Mouse (Mus musculus) hindbrain, embryonic 12.5 days (tissue): ENCODE data around the gene Slc26a11. TPM values are rescaled to one million over a fixed set of nuclear protein-coding genes. Genes with fewer than 3 reads are reported as not detected.
A peak's percentile ranks its signal among the peaks of the same experiment; 100 is the strongest.

Experiments used
- ATAC-seq: fragments of 200-750 bp; cut with Nextera tagmentation; 2 replicates; pipeline ENCODE4 v1.8.0; 2017; ENCODE audit warnings: moderate TSS enrichment; ENCODE audit not compliant: low FRiP score
- H3K27ac ChIP-seq: fragments of 300-500 bp; sonication (generic); 2 replicates; pipeline ENCODE4 v1.5.1; 2016; ENCODE audit warnings: mild to moderate bottlenecking
- H3K27me3 ChIP-seq: fragments of 300-500 bp; sonication (generic); 2 replicates; pipeline ENCODE4 v1.6.1; 2016; ENCODE audit warnings: mild to moderate bottlenecking
- H3K36me3 ChIP-seq: fragments of 300-500 bp; sonication (generic); 2 replicates; pipeline ENCODE4 v1.6.1; 2016; ENCODE audit warnings: mild to moderate bottlenecking
- H3K4me1 ChIP-seq: fragments of 300-500 bp; sonication (generic); 2 replicates; pipeline ENCODE4 v1.6.1; 2016
- H3K4me2 ChIP-seq: fragments of 300-500 bp; sonication (generic); replicated peaks from 2 replicates; pipeline ENCODE4 v1.6.1; 2016; ENCODE audit warnings: mild to moderate bottlenecking
- H3K4me3 ChIP-seq: fragments of 300-500 bp; sonication (generic); 2 replicates; pipeline ENCODE4 v1.5.1; 2016; ENCODE audit warnings: mild to moderate bottlenecking
- H3K9ac ChIP-seq: fragments of 300-500 bp; sonication (generic); 2 replicates; pipeline ENCODE4 v1.6.1; 2016; ENCODE audit warnings: mild to moderate bottlenecking, moderate library complexity
- H3K9me3 ChIP-seq: fragments of 300-500 bp; sonication (generic); replicated peaks from 2 replicates; pipeline ENCODE4 v1.6.1; 2016; ENCODE audit warnings: mild to moderate bottlenecking
- WGBS: fragments of 180-500 bp; shearing (Covaris S2); methylation state at CpG from one replicate; pipeline ENCODE4 v1.1.7; 2016; 5-methylcytosine and 5-hydroxymethylcytosine counted together
- polyA plus RNA-seq: library from polyadenylated mRNA; unstranded; fragments of >200 nt; fragmentation: Nextera tagmentation; extraction: Ambion mirVana; gene quantifications from 2 replicates; pipeline ENCODE4 v1.2.1, GENCODE M21; 2016

The Slc26a11 gene
- polyA plus RNA-seq, 1 experiment from 2014 or later, result 6.0 TPM

DNA sequence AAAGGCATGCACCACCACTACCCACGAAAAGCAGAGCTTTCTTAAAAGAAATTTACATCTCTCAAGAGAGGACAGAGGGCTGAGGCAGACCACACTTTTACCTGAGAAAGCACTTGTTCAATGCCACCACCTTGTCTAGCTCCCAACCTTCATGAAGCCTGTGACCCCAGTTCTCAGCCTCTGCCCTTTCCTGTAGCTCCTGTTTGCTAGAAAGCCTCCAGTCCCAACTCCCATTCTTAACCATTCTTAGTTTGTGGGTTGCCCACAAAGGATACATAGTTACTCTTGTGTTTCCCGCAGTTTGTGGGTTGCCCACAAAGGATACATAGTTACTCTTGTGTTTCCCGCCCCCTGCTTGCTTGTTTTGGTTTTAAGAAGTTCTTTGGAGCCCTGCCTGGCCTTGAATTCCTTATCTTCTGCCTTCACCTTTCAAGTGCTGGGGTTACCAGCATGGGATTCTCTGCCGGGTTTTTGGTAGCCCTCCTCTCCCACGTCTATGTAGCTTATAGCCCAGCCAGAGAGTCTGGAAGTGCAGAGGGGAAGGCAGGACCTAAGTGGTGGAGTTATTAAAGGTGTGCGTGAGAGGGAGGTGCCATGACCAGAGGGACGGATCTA, 36.1 kb downstream of the Slc26a11 start:
- no peak overlapping the region for H3K9ac ChIP-seq
- peaks cover 22% of the 10 kb centered on the region for H3K4me1 ChIP-seq
- ATAC-seq, result no peak
- H3K27ac ChIP-seq, result no peak overlapping the region
- peaks cover 91% of the 10 kb centered on the region for H3K27me3 ChIP-seq
- H3K9me3 ChIP-seq, result no peaks in the 10 kb centered on the region
- H3K4me2 ChIP-seq, result no peak overlapping the region
- H3K4me3 ChIP-seq, result no peak overlapping the region
- 34% methylated on average over 7 of the region's 7 CpGs for WGBS
- no peaks in the 10 kb centered on the region for H3K36me3 ChIP-seq

DNA sequence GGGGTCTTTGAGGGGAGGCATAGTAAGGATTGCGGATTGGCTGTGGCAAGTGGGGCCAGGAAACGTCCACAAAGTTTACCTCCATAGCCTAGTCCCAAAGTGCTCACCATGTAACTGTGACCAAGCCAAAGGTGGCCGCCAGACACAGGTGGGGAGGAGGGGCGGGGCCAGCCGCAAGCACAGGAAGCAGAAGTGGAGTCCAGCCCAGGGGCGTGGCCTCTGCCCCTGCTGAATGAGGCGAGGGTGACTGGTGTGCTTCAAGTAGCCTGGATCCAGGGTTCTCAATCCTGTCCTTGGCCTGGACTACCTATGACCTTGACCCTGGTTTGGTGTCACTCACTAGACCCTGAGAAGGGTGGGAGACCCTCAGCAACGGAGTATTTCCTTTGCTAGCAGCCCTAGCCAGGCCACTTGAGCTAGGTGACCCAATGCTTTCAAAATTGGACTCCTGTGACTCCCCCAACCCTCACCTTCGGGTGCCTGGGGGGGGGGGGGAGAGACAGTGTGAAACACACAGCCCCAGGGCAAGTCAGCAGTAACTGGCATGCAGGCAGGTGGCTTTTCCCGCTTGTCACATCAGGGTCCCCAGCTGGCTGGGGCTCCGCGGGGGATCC, 36.8 kb downstream of the Slc26a11 start:
- 9% methylated on average over 12 of the region's 12 CpGs for WGBS
- Histone ChIP-seq H3K4me1 (peaks cover 22% of the 10 kb centered on the region), H3K9ac (no peak overlapping the region), H3K9me3 (no peaks in the 10 kb centered on the region), H3K36me3 (no peaks in the 10 kb centered on the region), H3K27me3 (peaks cover 94% of the 10 kb centered on the region), H3K4me2 (no peak overlapping the region; the same call in 1 of the 2 replicates), H3K27ac (no peak overlapping the region), H3K4me3 (no peak overlapping the region)
- ATAC-seq, result 0 out of 2 replicates have a peak, but pooled peaks have one; percentile 16

- H3K27me3 ChIP-seq, result peaks cover 89% of the 10 kb centered on the region
- H3K9me3 ChIP-seq, result no peaks in the 10 kb centered on the region
- WGBS, result 2% methylated on average over 19 of the region's 19 CpGs
- ATAC-seq, result no peak
- no peak within 1 kb of the TSS for H3K27ac ChIP-seq
- no peaks in the 10 kb centered on the region for H3K36me3 ChIP-seq
- H3K4me3 ChIP-seq, result peak within 1 kb of the TSS; percentile 38
- H3K4me1 ChIP-seq, result peaks cover 22% of the 10 kb centered on the region
- peak within 1 kb of the TSS; percentile 41; the same call in 1 of the 2 replicates for H3K9ac ChIP-seq
- H3K4me2 ChIP-seq, result peak within 1 kb of the TSS; percentile 64
Observed at GRCm38 (mm10) chr11:119392800-119393482, 37.6 kb downstream of the Slc26a11 start, which contains the start of gene Rnf213. Gene Rnf213, plus strand, starts transcription at chr11:119393100.

- H3K36me3 ChIP-seq, result no peaks in the 10 kb centered on the region
- no peak for ATAC-seq
- no peaks in the 10 kb centered on the region for H3K9me3 ChIP-seq
- H3K4me1 ChIP-seq, result peaks cover 22% of the 10 kb centered on the region
- peak overlapping the region; percentile 41; the same call in 1 of the 2 replicates for H3K9ac ChIP-seq
- H3K27me3 ChIP-seq, result peaks cover 84% of the 10 kb centered on the region
- H3K4me2 ChIP-seq, result peak overlapping the region; percentile 64
- H3K4me3 ChIP-seq, result peak overlapping the region; percentile 38
- 17% methylated on average over 7 of the region's 7 CpGs for WGBS
- H3K27ac ChIP-seq, result no peak overlapping the region
Observed at GRCm38 (mm10) chr11:119393483-119393804, 38.1 kb downstream of the Slc26a11 start.

GRCm38 (mm10) chr11:119394210-119394609, 38.9 kb downstream of the Slc26a11 start:
- 42% methylated on average over 6 of the region's 6 CpGs for WGBS
- ATAC-seq, result no peak
- Histone ChIP-seq H3K9ac (no peak overlapping the region), H3K27me3 (peaks cover 76% of the 10 kb centered on the region), H3K36me3 (no peaks in the 10 kb centered on the region), H3K4me1 (peaks cover 22% of the 10 kb centered on the region), H3K4me2 (no peak overlapping the region), H3K9me3 (no peaks in the 10 kb centered on the region), H3K4me3 (no peak overlapping the region), H3K27ac (no peak overlapping the region)

DNA sequence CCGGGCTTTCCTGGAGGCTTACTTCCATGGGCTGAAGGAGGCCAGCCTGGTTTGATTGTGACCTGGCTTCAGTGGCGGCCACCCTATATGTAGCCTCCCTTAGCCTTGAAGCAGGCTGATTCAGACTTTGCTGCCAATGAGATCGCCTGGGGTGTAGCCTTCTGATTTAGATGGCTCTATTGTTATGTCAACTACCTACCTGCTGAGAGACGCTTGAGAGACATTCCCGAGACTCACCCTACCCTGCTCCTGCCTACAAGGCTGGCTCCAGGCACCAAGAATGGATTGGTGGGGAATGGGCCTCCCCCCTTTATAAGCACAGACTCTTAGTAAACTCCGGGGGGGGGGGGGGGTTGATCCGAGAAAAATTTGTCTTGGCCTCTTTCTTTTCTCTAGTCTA, 40.0 kb downstream of the Slc26a11 start:
- H3K9me3 ChIP-seq, result no peaks in the 10 kb centered on the region
- no peak overlapping the region for H3K27ac ChIP-seq
- no peak overlapping the region for H3K9ac ChIP-seq
- peaks cover 13% of the 10 kb centered on the region for H3K4me1 ChIP-seq
- no peaks in the 10 kb centered on the region for H3K36me3 ChIP-seq
- H3K27me3 ChIP-seq, result peaks cover 65% of the 10 kb centered on the region
- H3K4me2 ChIP-seq, result no peak overlapping the region
- no peak for ATAC-seq
- H3K4me3 ChIP-seq, result no peak overlapping the region
- 3% methylated on average over 7 of the region's 7 CpGs for WGBS

DNA sequence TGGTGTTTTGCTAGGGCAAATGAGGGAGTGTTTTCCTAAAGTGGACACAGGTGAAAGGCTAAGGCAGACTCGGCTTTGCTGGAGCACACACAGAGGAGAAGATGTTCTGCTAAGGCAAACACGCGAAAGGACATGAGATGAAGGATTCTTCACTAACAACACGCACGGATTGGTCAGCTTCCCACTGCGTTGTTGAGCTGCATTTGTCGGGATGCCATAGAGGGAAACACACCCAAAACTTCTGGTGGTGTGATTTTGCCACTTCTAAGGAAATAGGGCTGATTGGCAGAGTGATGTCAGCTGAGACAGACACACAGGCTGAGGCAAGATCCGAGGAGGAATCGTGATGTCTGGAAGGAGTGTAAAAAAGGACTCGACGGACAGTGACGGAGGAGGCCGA, 40.6 kb downstream of the Slc26a11 start:
- 11% methylated on average over 13 of the region's 13 CpGs for WGBS
- H3K27me3 ChIP-seq, result peaks cover 59% of the 10 kb centered on the region
- no peak overlapping the region for H3K27ac ChIP-seq
- H3K4me1 ChIP-seq, result peaks cover 8% of the 10 kb centered on the region
- H3K9ac ChIP-seq, result no peak overlapping the region
- H3K4me2 ChIP-seq, result no peak overlapping the region
- ATAC-seq, result no peak
- no peak overlapping the region for H3K4me3 ChIP-seq
- no peaks in the 10 kb centered on the region for H3K36me3 ChIP-seq
- no peaks in the 10 kb centered on the region for H3K9me3 ChIP-seq

- ATAC-seq, result no peak
- Histone ChIP-seq H3K9ac (no peak overlapping the region), H3K9me3 (no peaks in the 10 kb centered on the region), H3K27me3 (peaks cover 54% of the 10 kb centered on the region), H3K4me3 (no peak overlapping the region), H3K4me1 (peaks cover 8% of the 10 kb centered on the region), H3K36me3 (no peaks in the 10 kb centered on the region), H3K4me2 (no peak overlapping the region), H3K27ac (no peak overlapping the region)
- WGBS, result 27% methylated on average over 7 of the region's 7 CpGs
Observed at GRCm38 (mm10) chr11:119396461-119396860, 41.1 kb downstream of the Slc26a11 start.

DNA sequence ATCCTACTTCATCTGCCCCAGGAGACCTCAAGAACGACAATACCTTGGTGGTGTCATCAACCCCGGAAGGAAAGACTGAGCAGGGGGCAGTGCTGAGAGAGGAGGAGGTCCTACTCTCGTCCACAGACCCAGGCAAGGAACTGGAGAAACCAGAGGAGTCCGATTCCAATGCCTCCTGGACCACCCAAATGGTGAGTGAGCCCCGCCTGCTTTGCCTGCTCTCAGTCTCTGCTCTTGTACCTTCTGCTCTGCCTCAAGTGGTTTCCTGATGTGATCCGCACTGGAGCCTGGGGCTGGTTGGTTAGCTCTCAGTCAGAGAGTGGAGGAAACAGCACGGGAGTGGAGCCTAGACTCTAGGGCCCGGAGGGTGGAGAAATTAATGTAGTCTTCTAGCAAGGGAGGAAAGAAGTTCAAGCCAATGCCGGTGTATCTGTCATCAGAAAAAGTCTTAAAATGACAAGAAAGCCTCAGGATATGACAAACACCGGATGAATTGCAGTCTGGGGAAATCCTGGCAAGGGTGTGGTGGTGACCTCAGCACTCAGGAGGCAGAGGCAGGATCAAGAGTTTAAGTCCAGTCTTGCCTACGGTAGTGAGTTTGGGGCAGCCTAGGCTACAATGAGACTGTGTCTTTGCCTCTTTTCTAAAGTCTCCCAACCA, 47.3 kb downstream of the Slc26a11 start:
- ATAC-seq, result no peak
- Histone ChIP-seq H3K9ac (no peak overlapping the region), H3K4me1 (no peaks in the 10 kb centered on the region), H3K9me3 (no peaks in the 10 kb centered on the region), H3K36me3 (no peaks in the 10 kb centered on the region), H3K4me3 (no peak overlapping the region), H3K27me3 (no peaks in the 10 kb centered on the region), H3K27ac (no peak overlapping the region), H3K4me2 (no peak overlapping the region)
- 57% methylated on average over 11 of the region's 11 CpGs for WGBS

GRCm38 (mm10) chr11:119404627-119405026, 49.3 kb downstream of the Slc26a11 start:
- Histone ChIP-seq H3K4me2 (no peak overlapping the region), H3K27me3 (no peaks in the 10 kb centered on the region)
- 48% methylated on average over 5 of the region's 5 CpGs for WGBS

GRCm38 (mm10) chr11:119407381-119407780, 52.0 kb downstream of the Slc26a11 start:
- 91% methylated on average over 6 of the region's 6 CpGs for WGBS
- no peak for ATAC-seq
- H3K27me3 ChIP-seq, result no peaks in the 10 kb centered on the region
- no peaks in the 10 kb centered on the region for H3K36me3 ChIP-seq
- H3K4me1 ChIP-seq, result no peaks in the 10 kb centered on the region
- no peak overlapping the region for H3K4me2 ChIP-seq
- H3K27ac ChIP-seq, result no peak overlapping the region
- H3K9me3 ChIP-seq, result no peaks in the 10 kb centered on the region
- no peak overlapping the region for H3K9ac ChIP-seq
- H3K4me3 ChIP-seq, result no peak overlapping the region

More at GRCm38 (mm10) chr11:119404627-119405026, 49.3 kb downstream of the Slc26a11 start:
- Histone ChIP-seq H3K27ac (no peak overlapping the region), H3K4me3 (no peak overlapping the region), H3K36me3 (no peaks in the 10 kb centered on the region), H3K4me1 (no peaks in the 10 kb centered on the region), H3K9ac (no peak overlapping the region), H3K9me3 (no peaks in the 10 kb centered on the region)
- ATAC-seq, result no peak

GRCm38 (mm10) chr11:119407977-119408376, 52.6 kb downstream of the Slc26a11 start:
- Histone ChIP-seq H3K9me3 (no peaks in the 10 kb centered on the region), H3K4me2 (no peak overlapping the region), H3K27me3 (no peaks in the 10 kb centered on the region), H3K4me1 (no peaks in the 10 kb centered on the region), H3K9ac (no peak overlapping the region), H3K27ac (no peak overlapping the region), H3K36me3 (no peaks in the 10 kb centered on the region), H3K4me3 (no peak overlapping the region)
- ATAC-seq, result no peak
- WGBS, result 49% methylated on average over 5 of the region's 5 CpGs
